Mouse (Mus musculus): ENCODE measurements around the gene Usp22.
"Not testable (repeated sequence)": the region's sequence is repeated elsewhere in the genome, so short reads cannot be mapped to it uniquely, and the experiment has no call there.

The Usp22 gene

GRCm38 (mm10) chr11:61174821-61175658 is at the start of gene Usp22:
Gene Usp22 (minus strand): TSS chr11:61175055.
- DNase-seq (ENCODE audit: low read depth, low spot score) = peak; percentile 99

GRCm38 (mm10) chr11:61224234-61224744 is 49.4 kb upstream of the Usp22 start:
- DNase-seq (ENCODE audit: low read depth, low spot score) = no peak

GRCm38 (mm10) chr11:61222971-61223745 is 48.3 kb upstream of the Usp22 start:
- DNase-seq (ENCODE audit: low read depth, low spot score) = peak; percentile 60

GRCm38 (mm10) chr11:61222007-61222406 is 47.2 kb upstream of the Usp22 start:
- no peak for DNase-seq (ENCODE audit: low read depth, low spot score)

- no peak for DNase-seq (ENCODE audit: low read depth, low spot score)
Measured at GRCm38 (mm10) chr11:61220156-61220881, 45.5 kb upstream of the Usp22 start.

DNA sequence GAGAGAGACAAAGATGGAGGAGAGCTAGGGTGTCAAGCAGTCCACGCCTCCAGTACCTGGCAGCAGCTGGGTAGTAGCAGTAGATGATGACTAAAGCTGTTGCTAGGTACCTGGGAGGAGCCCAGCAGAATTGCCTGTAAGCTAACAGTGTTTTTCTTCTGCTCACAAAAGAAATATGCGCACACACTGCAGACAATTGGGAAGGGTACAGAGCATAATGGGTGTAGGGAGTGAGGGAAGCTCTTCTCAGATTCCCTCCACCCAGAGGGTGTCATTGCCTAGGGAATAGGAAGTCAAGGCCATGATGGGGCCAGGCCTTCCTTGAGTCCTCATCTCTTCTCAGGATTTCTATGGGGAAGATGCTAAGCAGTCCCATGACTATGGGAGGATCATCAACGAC is 41.1 kb upstream of the Usp22 start:
- DNase-seq (ENCODE audit: low read depth, low spot score) = no peak

DNA sequence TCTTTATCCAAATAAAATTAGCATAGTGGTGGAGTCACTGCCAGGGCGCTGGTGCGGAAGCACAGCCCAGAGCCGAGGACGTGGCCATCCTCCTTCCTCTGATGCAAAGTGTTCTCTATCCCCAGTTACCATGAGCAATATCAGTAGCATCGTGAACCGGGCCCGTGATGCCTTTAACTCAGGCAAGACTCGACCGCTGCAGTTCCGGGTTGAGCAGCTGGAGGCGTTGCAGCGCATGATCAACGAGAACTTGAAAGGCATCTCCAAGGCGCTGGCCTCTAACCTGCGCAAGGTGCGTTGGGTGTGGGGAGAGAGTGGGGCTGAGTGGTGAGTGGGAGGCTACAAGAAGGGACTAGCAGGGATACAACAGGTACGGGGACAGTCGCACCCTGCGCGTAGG is 37.2 kb upstream of the Usp22 start:
- DNase-seq (ENCODE audit: low read depth, low spot score) = no peak

GRCm38 (mm10) chr11:61208316-61208715 is 33.5 kb upstream of the Usp22 start:
- DNase-seq (ENCODE audit: low read depth, low spot score) = no peak

GRCm38 (mm10) chr11:61207487-61208246 is 32.8 kb upstream of the Usp22 start, which contains the start of gene Aldh3a1:
Gene Aldh3a1 (plus strand): TSS chr11:61207537.
- no peak for DNase-seq (ENCODE audit: low read depth, low spot score)

DNA sequence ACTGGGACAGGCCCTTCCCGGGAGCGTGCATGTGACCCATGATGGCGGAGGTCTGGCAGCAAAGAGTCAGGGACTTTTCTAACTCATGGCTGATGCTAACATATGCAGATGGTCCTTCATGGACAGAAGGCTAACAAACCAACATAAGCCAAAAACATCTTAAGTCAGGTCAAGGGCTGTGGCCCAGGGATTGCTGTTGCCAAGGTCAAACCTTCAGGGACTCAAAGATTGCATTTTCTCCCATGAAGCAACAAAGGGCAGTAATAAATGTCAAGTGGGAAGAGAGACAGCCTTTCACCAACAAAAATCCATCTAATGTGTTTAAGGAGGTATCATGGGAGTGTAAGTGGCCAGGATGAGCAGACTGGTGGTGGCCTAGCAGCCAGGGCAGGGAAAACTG is 31.3 kb upstream of the Usp22 start:
- DNase-seq (ENCODE audit: low read depth, low spot score) = no peak

DNA sequence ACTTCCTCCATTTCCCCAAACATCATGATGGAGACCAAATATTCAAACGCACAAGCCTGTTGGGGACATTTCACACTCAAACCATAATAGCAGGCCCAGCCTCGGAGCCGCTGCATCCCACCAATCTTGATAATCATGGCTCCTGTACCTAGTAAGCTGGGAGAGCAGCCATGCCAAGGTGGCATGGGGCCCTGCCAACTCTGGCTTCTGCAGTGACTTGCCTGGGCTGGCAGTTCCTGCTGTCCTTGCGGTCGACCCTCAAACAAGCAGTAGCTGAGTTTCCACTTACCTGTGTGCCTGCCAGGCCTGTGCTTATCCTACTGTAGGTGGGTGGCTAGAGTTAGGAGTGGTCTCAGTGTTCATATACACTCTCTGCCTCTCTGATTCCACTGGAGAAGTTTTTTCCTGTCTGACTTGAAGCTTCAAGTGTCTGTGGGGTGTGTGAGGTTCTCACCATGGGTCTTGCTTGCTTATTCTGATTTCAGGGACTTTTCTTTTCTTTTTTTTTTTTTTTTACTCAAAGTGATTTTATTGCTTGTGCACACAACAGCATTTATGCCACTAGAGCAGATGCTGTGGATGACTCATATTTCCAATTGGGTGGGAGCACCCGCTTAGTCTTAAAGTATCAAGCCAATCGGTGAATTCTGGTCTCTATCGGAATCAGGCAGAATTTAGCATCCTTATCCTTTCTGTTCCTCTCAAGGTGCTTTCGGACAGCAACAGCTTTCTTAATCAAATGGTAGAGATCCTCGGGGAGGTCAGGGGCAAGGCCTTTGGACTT is 30.5 kb upstream of the Usp22 start:
- no peak for DNase-seq (ENCODE audit: low read depth, low spot score)

GRCm38 (mm10) chr11:61202810-61203209 is 28.0 kb upstream of the Usp22 start:
- DNase-seq (ENCODE audit: low read depth, low spot score) = no peak

DNA sequence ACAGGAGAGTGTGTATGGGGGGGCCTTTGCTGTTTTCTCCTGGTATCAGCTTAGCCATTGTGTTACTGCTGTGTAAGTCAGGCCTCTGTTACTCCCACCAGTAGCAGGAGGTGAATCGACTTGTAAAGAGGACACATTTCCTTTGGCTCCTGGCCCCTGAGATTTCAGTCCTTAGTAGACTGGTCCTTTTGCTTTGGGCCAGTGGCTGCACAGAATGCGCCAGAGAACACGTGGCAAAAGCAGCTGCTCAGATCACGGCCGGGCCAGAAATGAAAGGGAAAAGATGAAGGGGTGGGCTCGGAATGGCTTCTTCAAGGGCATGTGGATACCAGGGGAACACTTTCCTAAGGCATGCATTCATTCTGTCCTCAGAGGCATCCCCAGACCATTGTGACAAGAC is 27.3 kb upstream of the Usp22 start:
- DNase-seq (ENCODE audit: low read depth, low spot score) = no peak

- DNase-seq (ENCODE audit: low read depth, low spot score) = no peak
Measured at GRCm38 (mm10) chr11:61199620-61200362, 24.9 kb upstream of the Usp22 start.

DNA sequence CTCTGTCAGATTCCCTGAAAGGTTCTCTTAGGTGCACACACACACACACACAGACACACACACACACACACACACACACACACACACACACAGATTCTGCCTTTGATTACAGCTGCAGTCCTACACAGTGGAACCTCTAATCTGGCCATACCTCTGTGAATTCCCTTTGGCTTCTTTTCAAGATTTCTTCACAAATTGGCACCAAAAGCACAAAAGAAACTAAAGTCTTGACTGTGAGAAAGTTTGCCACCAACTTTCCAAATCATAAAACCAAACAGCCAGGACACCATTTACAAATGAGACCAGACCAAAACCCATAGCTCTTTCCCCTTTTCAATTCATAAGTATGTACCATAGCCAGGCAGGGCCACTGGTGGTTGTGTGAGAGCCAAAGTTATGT is 23.1 kb upstream of the Usp22 start:
- DNase-seq (ENCODE audit: low read depth, low spot score) = no peak

DNA sequence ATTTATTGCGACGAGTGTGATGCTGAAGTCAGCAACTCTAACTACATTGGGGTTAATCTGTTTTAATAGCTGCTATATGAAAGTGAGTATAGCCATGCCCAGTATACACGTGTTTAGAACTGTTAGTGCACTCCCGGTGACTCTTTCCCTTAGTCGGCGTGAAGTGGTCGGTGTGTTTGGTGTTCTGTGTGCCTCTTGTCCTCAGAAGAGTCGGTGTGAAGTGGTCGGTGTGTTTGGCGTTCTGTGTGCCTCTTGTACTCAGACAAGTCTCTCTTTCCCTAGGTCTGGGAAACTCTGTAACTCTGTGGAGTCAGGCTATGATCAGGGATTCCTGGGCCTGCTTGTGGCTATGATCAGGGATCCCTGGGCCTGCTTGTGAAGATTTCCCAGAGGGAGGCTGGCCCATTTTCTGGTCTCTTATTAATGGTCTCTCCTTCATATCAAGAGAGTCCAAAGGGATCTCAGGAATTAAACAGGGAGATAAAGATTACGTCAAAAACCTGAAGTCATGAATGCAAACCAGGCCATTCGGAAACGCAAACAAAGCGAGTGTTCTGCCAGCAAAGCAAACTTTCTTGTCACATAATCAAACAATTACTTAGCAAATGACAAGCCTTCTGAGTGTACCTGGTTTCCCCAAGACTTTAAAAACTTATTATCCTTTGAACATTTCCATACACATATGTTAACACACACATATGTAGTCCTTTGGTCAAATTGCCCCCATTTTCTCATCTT is 21.9 kb upstream of the Usp22 start:
- no peak for DNase-seq (ENCODE audit: low read depth, low spot score)

- DNase-seq (ENCODE audit: low read depth, low spot score) = peak; percentile 57
Measured at GRCm38 (mm10) chr11:61193392-61193791, 18.5 kb upstream of the Usp22 start.

DNA sequence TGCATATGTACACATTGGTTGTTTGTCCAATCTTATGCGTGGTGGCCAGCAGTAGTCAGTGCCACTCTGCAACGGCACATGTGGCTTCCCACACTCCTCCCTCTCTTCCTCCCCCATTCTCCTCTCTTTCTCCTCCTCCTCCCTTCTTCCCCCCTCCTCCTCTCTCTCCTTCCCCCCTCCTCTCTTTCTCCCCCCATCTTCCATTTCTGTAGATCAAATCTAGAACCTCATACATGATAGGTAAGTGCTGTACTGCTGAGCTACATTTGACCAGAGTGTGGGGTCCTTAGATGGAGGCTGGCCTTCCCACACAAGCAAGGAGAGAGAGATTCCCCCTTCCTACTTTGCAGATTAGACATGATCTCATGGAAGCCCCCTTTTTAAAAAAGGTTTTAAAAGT is 17.9 kb upstream of the Usp22 start:
- DNase-seq (ENCODE audit: low read depth, low spot score) = no peak

DNA sequence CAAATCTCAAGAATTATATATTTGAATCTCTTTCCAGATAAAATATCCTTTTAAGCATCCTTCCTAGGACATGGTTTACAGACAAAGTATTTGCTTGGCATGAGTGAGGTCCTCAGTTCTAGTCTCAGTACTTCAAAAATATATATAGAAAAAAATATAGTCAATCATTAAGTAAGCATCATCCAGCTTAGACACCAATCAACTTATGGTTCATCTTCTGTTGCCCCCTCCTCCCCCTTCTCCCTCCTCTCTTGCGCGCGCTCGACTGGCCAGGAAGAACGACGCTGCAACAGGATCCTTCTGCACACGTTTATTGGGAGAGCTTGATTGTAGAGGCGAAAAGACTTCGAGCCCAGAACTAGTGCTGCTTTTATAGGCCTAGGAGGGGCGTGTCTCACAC is 17.3 kb upstream of the Usp22 start:
- not testable (repeated sequence) for DNase-seq (ENCODE audit: low read depth, low spot score)
